Mouse (Mus musculus): ENCODE measurements around the gene Ablim2. TPM values are rescaled to one million over a fixed set of nuclear protein-coding genes. Genes with fewer than 3 reads are reported as not detected.

Ablim2 gene
- polyA plus RNA-seq, 2 experiments: 0.16 TPM; not detected in 1

DNA sequence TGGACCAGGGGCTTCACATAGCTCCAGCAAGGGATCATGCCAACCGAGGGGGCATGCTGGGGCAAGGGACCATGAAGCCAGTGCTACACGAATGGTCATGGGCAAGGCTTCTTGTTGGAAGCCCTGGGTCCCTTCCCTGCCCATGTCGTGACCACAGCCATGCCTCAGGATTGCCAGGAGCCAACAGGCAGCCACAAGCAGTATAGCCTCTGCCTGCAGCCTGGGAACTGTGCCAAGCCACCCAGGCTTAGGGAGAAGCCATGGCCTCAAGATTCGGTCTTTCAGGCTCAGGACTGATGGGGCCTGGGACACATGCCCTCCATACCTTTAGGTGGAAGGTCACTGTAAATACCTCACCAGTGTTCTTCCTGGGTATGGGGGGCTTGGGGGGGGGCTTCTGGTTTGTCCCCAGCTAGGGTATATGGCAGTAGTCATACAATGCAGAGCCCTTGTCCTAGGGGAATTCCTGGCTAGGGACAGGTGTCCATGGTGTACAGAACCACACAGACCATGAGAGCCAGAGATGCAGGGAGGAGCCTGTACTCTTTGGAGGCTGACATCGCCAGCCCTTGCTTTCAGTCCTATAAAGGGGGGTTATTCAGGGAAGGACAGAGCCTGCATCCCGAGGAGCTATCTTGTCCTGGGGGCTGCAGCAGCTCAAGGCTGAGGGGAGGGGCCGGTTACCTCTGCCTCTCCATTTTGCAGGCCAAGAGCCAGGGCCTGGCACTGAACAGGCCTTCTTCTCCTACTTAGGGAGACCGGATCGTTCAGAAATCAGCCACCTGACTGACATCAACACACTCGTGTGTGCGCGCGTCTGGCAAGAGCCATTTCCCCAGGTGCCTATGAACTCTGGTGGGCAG, 15.8 kb downstream of the Ablim2 start:
- Histone ChIP-seq H3K4me1 (replicated peaks; ENCODE audit: control insufficient read depth in 2 of 2, insufficient read depth in 2 of 2, low read length in 1 of 2) (0 out of 4 replicates have a peak, but pooled peaks cover 0 to 3% of the 10 kb centered on the region in 2 experiments), H3K9me3 (ENCODE audit: control insufficient read depth, low read length) (no peaks in the 10 kb centered on the region), H3K36me3 (replicated peaks; ENCODE audit: control insufficient read depth, insufficient read depth, low read depth) (no peaks in the 10 kb centered on the region), H3K4me2 (ENCODE audit: low read depth) (no peak overlapping the region), H3K9ac (replicated peaks) (no peak overlapping the region), H3K4me3 (ENCODE audit: insufficient read depth in 1 of 2, low read depth in 2 of 2, low read length in 2 of 2) (no peak overlapping the region), H3K27ac (no peak overlapping the region), H3K27me3 (ENCODE audit: control insufficient read depth, insufficient read depth, low read length) (no peaks in the 10 kb centered on the region)
- ATAC-seq (ENCODE audit: insufficient read depth) (no peak), DNase-seq (ENCODE audit: low read depth in 3 of 3, low spot score in 3 of 3) (no peak)
- WGBS (ENCODE audit: insufficient replicate concordance): 46% methylated on average over 13 of the region's 13 CpGs
- TF ChIP-seq CTCF (IDR thresholded peaks at IDR 0.05; ENCODE audit: low read depth) (no peak), EP300 (IDR thresholded peaks at IDR 0.05; ENCODE audit: low read depth) (no peak)

DNA sequence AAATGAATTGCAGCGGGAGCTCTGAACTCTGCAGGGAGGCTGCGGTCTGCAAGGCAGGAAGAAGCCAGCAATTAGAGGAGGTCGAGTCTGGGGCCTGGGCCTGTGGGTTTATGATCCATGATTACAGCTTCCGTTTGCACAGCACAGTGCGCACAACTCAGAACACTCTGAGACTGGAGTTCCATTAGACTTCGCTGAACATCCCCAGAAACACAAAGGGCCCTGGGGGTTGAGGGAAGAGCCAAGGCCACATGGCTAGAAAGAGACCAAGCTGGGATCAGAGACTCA, 16.4 kb downstream of the Ablim2 start:
- H3K4me1 ChIP-seq (replicated peaks; ENCODE audit: control insufficient read depth in 2 of 2, insufficient read depth in 2 of 2, low read length in 1 of 2): 0 out of 4 replicates have a peak, but pooled peaks cover 0 to 3% of the 10 kb centered on the region in 2 experiments
- no peak overlapping the region for H3K4me2 ChIP-seq (ENCODE audit: low read depth)
- H3K4me3 ChIP-seq (ENCODE audit: insufficient read depth in 1 of 2, low read depth in 2 of 2, low read length in 2 of 2): no peak overlapping the region
- H3K9me3 ChIP-seq (ENCODE audit: control insufficient read depth, low read length): no peaks in the 10 kb centered on the region
- no peaks in the 10 kb centered on the region for H3K27me3 ChIP-seq (ENCODE audit: control insufficient read depth, insufficient read depth, low read length)
- ATAC-seq (ENCODE audit: insufficient read depth) (no peak), DNase-seq (ENCODE audit: low read depth in 3 of 3, low spot score in 3 of 3) (no peak)
- no peaks in the 10 kb centered on the region for H3K36me3 ChIP-seq (replicated peaks; ENCODE audit: control insufficient read depth, insufficient read depth, low read depth)
- no peak overlapping the region for H3K27ac ChIP-seq
- TF ChIP-seq EP300 (IDR thresholded peaks at IDR 0.05; ENCODE audit: low read depth): no peak
- TF ChIP-seq CTCF (IDR thresholded peaks at IDR 0.05; ENCODE audit: low read depth): no peak
- WGBS (ENCODE audit: insufficient replicate concordance): 25% methylated on average over 6 of the region's 6 CpGs
- no peak overlapping the region for H3K9ac ChIP-seq (replicated peaks)

DNA sequence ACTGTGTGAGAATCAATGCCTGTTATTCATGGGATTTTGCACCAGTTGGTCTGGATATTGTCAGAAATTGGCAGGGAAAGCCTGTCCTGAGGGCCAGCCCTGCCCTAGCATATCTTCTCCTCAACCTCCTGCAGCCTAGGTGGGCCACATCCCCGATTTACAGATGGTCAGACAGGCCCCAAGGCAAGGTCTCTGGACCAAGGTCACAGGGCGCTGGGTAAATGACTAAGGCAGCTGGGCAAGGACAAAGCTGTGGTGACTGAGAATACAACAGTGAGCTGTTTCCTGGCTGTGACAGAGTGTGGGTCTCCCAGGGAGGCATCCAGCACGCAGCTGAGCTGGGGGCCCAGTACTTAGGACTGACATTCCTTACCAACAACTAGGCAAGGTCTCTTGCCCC, 23.4 kb downstream of the Ablim2 start:
- no peak overlapping the region for H3K27ac ChIP-seq
- TF ChIP-seq CTCF (IDR thresholded peaks at IDR 0.05; ENCODE audit: low read depth) (no peak), EP300 (IDR thresholded peaks at IDR 0.05; ENCODE audit: low read depth) (no peak)
- H3K4me1 ChIP-seq (replicated peaks; ENCODE audit: control insufficient read depth in 2 of 2, insufficient read depth in 2 of 2, low read length in 1 of 2): no peaks in the 10 kb centered on the region; a peak in 1 of 4 replicates
- no peaks in the 10 kb centered on the region for H3K27me3 ChIP-seq (ENCODE audit: control insufficient read depth, insufficient read depth, low read length)
- WGBS (ENCODE audit: insufficient replicate concordance): 36% methylated on average over 3 of the region's 3 CpGs
- ATAC-seq (ENCODE audit: insufficient read depth) (no peak), DNase-seq (ENCODE audit: low read depth in 3 of 3, low spot score in 3 of 3) (no peak)
- no peak overlapping the region for H3K9ac ChIP-seq (replicated peaks)
- no peaks in the 10 kb centered on the region for H3K9me3 ChIP-seq (ENCODE audit: control insufficient read depth, low read length)
- H3K36me3 ChIP-seq (replicated peaks; ENCODE audit: control insufficient read depth, insufficient read depth, low read depth): no peaks in the 10 kb centered on the region
- H3K4me3 ChIP-seq (ENCODE audit: insufficient read depth in 1 of 2, low read depth in 2 of 2, low read length in 2 of 2): no peak overlapping the region
- H3K4me2 ChIP-seq (ENCODE audit: low read depth): no peak overlapping the region

DNA sequence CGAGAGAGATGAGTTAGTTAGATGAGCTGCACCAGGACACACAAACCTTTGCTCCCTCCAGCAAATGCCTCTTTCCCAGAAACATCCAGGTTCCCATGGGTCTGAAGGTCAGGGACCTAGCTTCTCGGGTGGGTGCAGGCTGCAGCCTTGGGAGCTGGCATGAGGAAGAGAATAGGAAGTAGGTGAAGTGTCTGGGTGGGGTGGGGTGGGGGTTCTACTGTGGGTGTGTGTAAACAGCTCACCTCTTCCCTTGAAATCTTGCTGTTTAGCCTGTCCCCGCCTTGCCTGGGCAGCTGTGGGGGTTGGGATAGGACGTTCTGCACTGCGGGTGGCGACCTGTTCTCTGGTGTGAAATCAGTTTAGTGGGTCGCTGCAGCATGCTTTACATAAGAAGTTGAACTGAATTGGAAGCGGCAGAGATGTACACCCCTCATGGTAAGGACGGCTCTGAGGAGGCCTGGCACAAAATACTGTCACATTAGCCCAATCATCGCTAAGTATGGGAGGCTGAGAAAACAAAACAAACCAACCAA, 25.0 kb downstream of the Ablim2 start:
- Histone ChIP-seq H3K4me1 (replicated peaks; ENCODE audit: control insufficient read depth in 2 of 2, insufficient read depth in 2 of 2, low read length in 1 of 2) (no peaks in the 10 kb centered on the region; a peak in 1 of 4 replicates), H3K9ac (replicated peaks) (no peak overlapping the region), H3K9me3 (ENCODE audit: control insufficient read depth, low read length) (no peaks in the 10 kb centered on the region), H3K4me2 (ENCODE audit: low read depth) (no peak overlapping the region), H3K27ac (no peak overlapping the region), H3K4me3 (ENCODE audit: insufficient read depth in 1 of 2, low read depth in 2 of 2, low read length in 2 of 2) (no peak overlapping the region), H3K36me3 (replicated peaks; ENCODE audit: control insufficient read depth, insufficient read depth, low read depth) (no peaks in the 10 kb centered on the region), H3K27me3 (ENCODE audit: control insufficient read depth, insufficient read depth, low read length) (no peaks in the 10 kb centered on the region)
- DNase-seq (ENCODE audit: low read depth in 3 of 3, low spot score in 3 of 3) (no peak), ATAC-seq (ENCODE audit: insufficient read depth) (no peak)
- 44% methylated on average over 10 of the region's 10 CpGs for WGBS (ENCODE audit: insufficient replicate concordance)
- no peak for TF ChIP-seq EP300 (IDR thresholded peaks at IDR 0.05; ENCODE audit: low read depth)
- TF ChIP-seq CTCF (IDR thresholded peaks at IDR 0.05; ENCODE audit: low read depth): no peak

DNA sequence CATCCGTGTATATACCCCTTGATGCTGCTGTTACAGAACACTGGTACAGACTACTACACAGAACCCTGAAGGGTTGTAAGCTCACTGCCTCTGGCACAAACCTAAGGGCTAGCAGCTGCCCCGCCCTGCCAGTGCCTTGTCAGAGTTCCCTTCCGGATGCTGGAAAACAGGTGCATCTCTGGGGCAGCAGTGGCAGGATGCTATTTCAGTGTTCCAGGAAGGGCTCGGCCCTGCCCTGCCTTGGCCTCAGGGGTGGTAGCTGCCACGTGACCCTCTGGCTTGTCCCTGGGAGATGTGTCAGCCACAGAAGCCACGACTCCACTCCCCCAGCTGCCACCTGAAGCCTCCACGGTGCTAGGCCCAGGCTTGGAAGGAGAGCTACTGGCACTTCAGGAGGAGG, 28.2 kb downstream of the Ablim2 start:
- no peak overlapping the region for H3K9ac ChIP-seq (replicated peaks)
- no peak overlapping the region for H3K4me3 ChIP-seq (ENCODE audit: insufficient read depth in 1 of 2, low read depth in 2 of 2, low read length in 2 of 2)
- no peaks in the 10 kb centered on the region for H3K36me3 ChIP-seq (replicated peaks; ENCODE audit: control insufficient read depth, insufficient read depth, low read depth)
- H3K9me3 ChIP-seq (ENCODE audit: control insufficient read depth, low read length): no peaks in the 10 kb centered on the region
- no peak overlapping the region for H3K27ac ChIP-seq
- no peak overlapping the region for H3K4me2 ChIP-seq (ENCODE audit: low read depth)
- no peaks in the 10 kb centered on the region; a peak in 1 of 4 replicates for H3K4me1 ChIP-seq (replicated peaks; ENCODE audit: control insufficient read depth in 2 of 2, insufficient read depth in 2 of 2, low read length in 1 of 2)
- ATAC-seq (ENCODE audit: insufficient read depth): no peak
- 40% methylated on average over 7 of the region's 7 CpGs for WGBS (ENCODE audit: insufficient replicate concordance)
- no peak for DNase-seq (ENCODE audit: low read depth in 3 of 3, low spot score in 3 of 3)
- TF ChIP-seq EP300 (IDR thresholded peaks at IDR 0.05; ENCODE audit: low read depth) (no peak), CTCF (IDR thresholded peaks at IDR 0.05; ENCODE audit: low read depth) (no peak)
- H3K27me3 ChIP-seq (ENCODE audit: control insufficient read depth, insufficient read depth, low read length): no peaks in the 10 kb centered on the region

Measured in liver, embryonic 14.5 days (tissue).